Mouse (Mus musculus) megakaryocyte, adult 5-6 weeks (primary cell): Measurements from ENCODE around the gene Des. TPM values are rescaled to one million over a fixed set of nuclear protein-coding genes. Genes with fewer than 3 reads are reported as not detected.

Experiments
- ATAC-seq: 2 replicates; pipeline ENCODE4 v1.8.0; 2016; ENCODE audit warnings: mild to moderate bottlenecking, inconsistent platforms; ENCODE audit not compliant: poor library complexity, severe bottlenecking
- total RNA-seq, 2 experiments: library from RNA; stranded (forward) in 1 of 2; stranded (reverse) in 1 of 2; fragments of 153-499, 151-499 nt in 1 of 2; fragments of 221-1000, 200-1000 nt in 1 of 2; gene quantifications; 2 replicates each; pipeline versions ENCODE4 v1.2.3 to v1.2.4; 2015 to 2017

The Des gene
- total RNA-seq, 2 experiments from 2014 or later, result not detected

GRCm38 (mm10) chr1:75345036-75345935, 14.8 kb upstream of the Des start:
- no peak for ATAC-seq

- no peak for ATAC-seq
Observed at GRCm38 (mm10) chr1:75347279-75347678, 12.8 kb upstream of the Des start.

GRCm38 (mm10) chr1:75349275-75349674, 10.9 kb upstream of the Des start:
- no peak for ATAC-seq

- ATAC-seq, result no peak
Observed at GRCm38 (mm10) chr1:75357261-75357660, 2.9 kb upstream of the Des start.

GRCm38 (mm10) chr1:75358009-75358408, 2.1 kb upstream of the Des start:
- ATAC-seq, result no peak

GRCm38 (mm10) chr1:75359346-75359745, 783 bp upstream of the Des start:
- no peak for ATAC-seq

- no peak for ATAC-seq
Observed at GRCm38 (mm10) chr1:75361123-75361522, 994 bp downstream of the Des start.

- no peak for ATAC-seq
Observed at GRCm38 (mm10) chr1:75361750-75362149, 1.6 kb downstream of the Des start.

GRCm38 (mm10) chr1:75363868-75364267, 3.7 kb downstream of the Des start:
- ATAC-seq, result no peak

GRCm38 (mm10) chr1:75365510-75366137, 5.5 kb downstream of the Des start:
- ATAC-seq, result no peak

- ATAC-seq, result no peak
Observed at GRCm38 (mm10) chr1:75369360-75369983, 9.3 kb downstream of the Des start.

GRCm38 (mm10) chr1:75369984-75370660, 10.0 kb downstream of the Des start:
- no peak for ATAC-seq

GRCm38 (mm10) chr1:75371317-75372095, 11.4 kb downstream of the Des start:
- ATAC-seq, result no peak

GRCm38 (mm10) chr1:75372450-75372849, 12.3 kb downstream of the Des start:
- no peak for ATAC-seq

- ATAC-seq, result no peak
Observed at GRCm38 (mm10) chr1:75373276-75373675, 13.1 kb downstream of the Des start.

GRCm38 (mm10) chr1:75374950-75375936, 15.1 kb downstream of the Des start, which contains the start of gene Speg:
Gene Speg (plus strand): TSS chr1:75375297.
- no peak for ATAC-seq

- no peak for ATAC-seq
Observed at GRCm38 (mm10) chr1:75379196-75379595, 19.1 kb downstream of the Des start.

- ATAC-seq, result no peak
Observed at GRCm38 (mm10) chr1:75379931-75380330, 19.8 kb downstream of the Des start.

- no peak for ATAC-seq
Observed at GRCm38 (mm10) chr1:75380951-75381350, 20.8 kb downstream of the Des start.
